ENCODE assay signal across 17 mouse cellular contexts in genomic region chr12:104378815-104379214, GRCm38 (mm10). TPM values are rescaled to one million over a fixed set of nuclear protein-coding genes. Genes with fewer than 3 reads are reported as not detected.
DNase-seq lines count a peak whose midpoint lies in the region; ATAC-seq and TF ChIP-seq lines count a peak whose summit lies in the region.
"Not testable (repeated sequence)": the region's sequence is repeated elsewhere in the genome, so short reads cannot be mapped to it uniquely, and the experiment has no call there.
"Had no signal": no experiment of that assay in that cellular context is flagged by ENCODE, and none has a peak within 500 bp of the region (broad histone marks: within the 10 kb centered on the region; RNA-seq: fewer than 3 reads in every experiment).

No protein-coding gene starts in this region.

- H3K9me3 ChIP-seq in ES-Bruce4 (replicated peaks; ENCODE audit: control insufficient read depth, insufficient read depth, low read length, poor library complexity, severe bottlenecking), result peaks cover 17% of the 10 kb centered on the region
- not testable (repeated sequence) for H3K9me3 ChIP-seq in heart, embryonic 10.5 days; liver, postnatal 0 days (ENCODE audit: low read length)

- peak; percentile 88 for TF ChIP-seq EP300 in ES-Bruce4 (IDR thresholded peaks at IDR 0.05; ENCODE audit: insufficient read depth, low read depth, low read length)
- not testable (repeated sequence) for TF ChIP-seq EP300 in liver, postnatal 0 days (IDR thresholded peaks at IDR 0.05; ENCODE audit: low read depth)

- not testable (repeated sequence) for ATAC-seq in liver, postnatal 0 days

- 61% methylated on average over 5 of the region's 5 CpGs for WGBS in heart, embryonic 10.5 days
- 27% methylated on average over 5 of the region's 5 CpGs for WGBS in liver, adult 2 months
- WGBS in liver, postnatal 0 days (ENCODE audit: insufficient replicate concordance), result 56% methylated on average over 5 of the region's 5 CpGs

- not testable (repeated sequence) for H3K4me3 ChIP-seq in ES-Bruce4 (ENCODE audit: low read depth, low read length); heart, embryonic 10.5 days; liver, adult 2 months (ENCODE audit: insufficient read depth, low read depth, low read length); liver, postnatal 0 days (ENCODE audit: low read depth, low read length)

- not testable (repeated sequence) for H3K36me3 ChIP-seq in ES-Bruce4 (ENCODE audit: control insufficient read depth, insufficient read depth, low read length, poor library complexity, severe bottlenecking); heart, embryonic 10.5 days; liver, adult 2 months (ENCODE audit: control insufficient read depth, insufficient read depth, low read length); liver, postnatal 0 days (replicated peaks; ENCODE audit: insufficient read depth, low read length)

- not testable (repeated sequence) for H3K27ac ChIP-seq in ES-Bruce4 (ENCODE audit: insufficient read depth, low read length); heart, embryonic 10.5 days; liver, postnatal 0 days (ENCODE audit: low read depth)
- peak overlapping the region; percentile 76; the same call in 1 of the 2 replicates for H3K27ac ChIP-seq in liver, adult 2 months (replicated peaks; ENCODE audit: insufficient read depth, low read depth, low read length)

- H3K4me1 ChIP-seq in ES-Bruce4 (ENCODE audit: control insufficient read depth, insufficient read depth, low read length); heart, embryonic 10.5 days; liver, adult 2 months (ENCODE audit: control insufficient read depth, insufficient read depth, low read length); liver, postnatal 0 days (ENCODE audit: insufficient read depth): not testable (repeated sequence)

- H3K79me2 ChIP-seq in liver, adult 2 months (ENCODE audit: control insufficient read depth, insufficient read depth, low read length), result not testable (repeated sequence)

- not testable (repeated sequence) for H3K4me2 ChIP-seq in liver, postnatal 0 days (ENCODE audit: low read depth, low read length)

- TF ChIP-seq POLR2A in ES-Bruce4 (IDR thresholded peaks at IDR 0.05; ENCODE audit: insufficient read depth, low read length); liver, adult 2 months (IDR thresholded peaks at IDR 0.05; ENCODE audit: extremely low read depth, insufficient read depth, low read length): not testable (repeated sequence)

- not testable (repeated sequence) for H3K9ac ChIP-seq in ES-Bruce4 (ENCODE audit: low read depth, poor library complexity, severe bottlenecking); liver, adult 2 months (ENCODE audit: low read depth, low read length); liver, postnatal 0 days (replicated peaks)

- H3K27me3 ChIP-seq in ES-Bruce4 (ENCODE audit: control insufficient read depth, insufficient read depth, low read length, poor library complexity, severe bottlenecking); heart, embryonic 10.5 days (ENCODE audit: insufficient read depth, poor library complexity, severe bottlenecking); liver, adult 2 months (ENCODE audit: control insufficient read depth, insufficient read depth, low read length); liver, postnatal 0 days (ENCODE audit: insufficient read depth, low read length): not testable (repeated sequence)

- DNase-seq in ES-CJ7 (ENCODE audit: low read depth, low spot score) (peak; percentile 33), R1 (ENCODE audit: low read depth, low spot score) (peak; percentile 59), ZHBTc4 (ENCODE audit: low read depth, low spot score) (peak; percentile 33)
- peak; percentile 14 for DNase-seq in heart, adult 11 months
- peak; percentile 19 for DNase-seq in heart, embryonic 10.5 days (ENCODE audit: low spot score)
- peak; percentile 88 for DNase-seq in liver, adult 2 months (ENCODE audit: extremely low read depth, low read depth, low spot score)
- DNase-seq in liver, postnatal 0 days, result peak; percentile 8

- not testable (repeated sequence) for TF ChIP-seq CTCF in ES-Bruce4 (IDR thresholded peaks at IDR 0.05; ENCODE audit: low read depth, low read length); liver, adult 2 months (IDR thresholded peaks at IDR 0.05; ENCODE audit: low read depth, low read length); liver, postnatal 0 days (IDR thresholded peaks at IDR 0.05; ENCODE audit: low read depth)

RNA-seq across cellular contexts. Expression of gene Serpina3n, which starts 27.7 kb away (rescaled TPM):
- polyA plus RNA-seq in ES-Bruce4 (2011; ENCODE audit: insufficient read depth, insufficient read length, low read depth, missing spikeins), result 0.94 and 0.99 TPM in 2 replicates
- polyA plus RNA-seq in heart, embryonic 10.5 days (2016; fragmentation: Nextera tagmentation; extraction: Ambion mirVana), result 0.08 and 0.09 TPM in 2 replicates
- total RNA-seq in liver, adult 2 months (2014; rRNA removed), result 169 and 210 TPM in 2 replicates
- 377 and 464 TPM in 2 replicates for polyA plus RNA-seq in liver, adult 2 months (2012; rRNA removed)
- polyA plus RNA-seq in liver, postnatal 0 days (2015; fragmentation: Nextera tagmentation; extraction: Ambion mirVana), result 302 and 340 TPM in 2 replicates
- total RNA-seq: CH12.LX, G1E, MEL had no signal
- polyA plus RNA-seq: activated CD4-positive, CD25-positive, alpha-beta regulatory T cell, adult 4 months; C2C12; CD4-positive, CD25-positive, alpha-beta regulatory T cell, adult 4 months; G1E had no signal

RNA-seq across cellular contexts. Expression of gene Serpina3k, which starts 40.5 kb away (rescaled TPM):
- not detected in 2 replicates for polyA plus RNA-seq in ES-Bruce4 (2011; ENCODE audit: insufficient read depth, insufficient read length, low read depth, missing spikeins)
- polyA plus RNA-seq in heart, embryonic 10.5 days (2016; fragmentation: Nextera tagmentation; extraction: Ambion mirVana), result not detected in 2 replicates
- 10,536 and 14,457 TPM in 2 replicates for total RNA-seq in liver, adult 2 months (2014; rRNA removed)
- 2,986 and 3,416 TPM in 2 replicates for polyA plus RNA-seq in liver, adult 2 months (2012; rRNA removed)
- 407 and 479 TPM in 2 replicates for polyA plus RNA-seq in liver, postnatal 0 days (2015; fragmentation: Nextera tagmentation; extraction: Ambion mirVana)
- total RNA-seq: CH12.LX, G1E, MEL had no signal
- polyA plus RNA-seq: activated CD4-positive, CD25-positive, alpha-beta regulatory T cell, adult 4 months; brain, embryonic 14.5 days; C2C12; CD4-positive, CD25-positive, alpha-beta regulatory T cell, adult 4 months; cerebellum, adult 2 months; G1E; Patski had no signal

RNA-seq across cellular contexts. Expression of gene Serpina3m, which starts 40.5 kb away (rescaled TPM):
- 6.1 and 7.0 TPM in 2 replicates for polyA plus RNA-seq in ES-Bruce4 (2011; ENCODE audit: insufficient read depth, insufficient read length, low read depth, missing spikeins)
- not detected in 2 replicates for polyA plus RNA-seq in heart, embryonic 10.5 days (2016; fragmentation: Nextera tagmentation; extraction: Ambion mirVana)
- total RNA-seq in liver, adult 2 months (2014; rRNA removed), result 623 and 783 TPM in 2 replicates
- 260 and 302 TPM in 2 replicates for polyA plus RNA-seq in liver, adult 2 months (2012; rRNA removed)
- 325 and 370 TPM in 2 replicates for polyA plus RNA-seq in liver, postnatal 0 days (2015; fragmentation: Nextera tagmentation; extraction: Ambion mirVana)
- total RNA-seq: CH12.LX, G1E, MEL had no signal
- polyA plus RNA-seq: activated CD4-positive, CD25-positive, alpha-beta regulatory T cell, adult 4 months; brain, embryonic 14.5 days; C2C12; CD4-positive, CD25-positive, alpha-beta regulatory T cell, adult 4 months; cerebellum, adult 2 months; G1E had no signal

Comparison
In these comparisons a context has a peak if more than half of its experiments do, and no peak if none do; other contexts are left out.
1. DNase-seq: peak in every context shown above with its lines; median percentile 88 in liver, adult 2 months; 59 in R1; 33 in ES-CJ7; 33 in ZHBTc4; 19 in heart, embryonic 10.5 days; 14 in heart, adult 11 months; 8 in liver, postnatal 0 days.
2. RNA of gene Serpina3n, which starts 27.7 kb away (polyA plus RNA-seq): 377 to 464 TPM in liver, adult 2 months and 302 to 340 TPM in liver, postnatal 0 days; 0.94 to 0.99 TPM in ES-Bruce4 and 0.08 to 0.09 TPM in heart, embryonic 10.5 days; every median in the first group is over 100 times any median in the second.
3. RNA of gene Serpina3k, which starts 40.5 kb away (polyA plus RNA-seq): 2,986 to 3,416 TPM in liver, adult 2 months and 407 to 479 TPM in liver, postnatal 0 days; not detected in ES-Bruce4 and not detected in heart, embryonic 10.5 days; every median in the first group is over 100 times any median in the second.
4. RNA of gene Serpina3m, which starts 40.5 kb away (polyA plus RNA-seq): 325 to 370 TPM in liver, postnatal 0 days and 260 to 302 TPM in liver, adult 2 months; 6.1 to 7.0 TPM in ES-Bruce4 and not detected in heart, embryonic 10.5 days; every median in the first group is over 10 times any median in the second.